Mouse (Mus musculus): ENCODE data around the gene Tfap2d. TPM values are rescaled to one million over a fixed set of nuclear protein-coding genes. Genes with fewer than 3 reads are reported as not detected.

Tfap2d gene
- polyA plus RNA-seq, 1 experiment from 2014 or later: 75.5 TPM

DNA sequence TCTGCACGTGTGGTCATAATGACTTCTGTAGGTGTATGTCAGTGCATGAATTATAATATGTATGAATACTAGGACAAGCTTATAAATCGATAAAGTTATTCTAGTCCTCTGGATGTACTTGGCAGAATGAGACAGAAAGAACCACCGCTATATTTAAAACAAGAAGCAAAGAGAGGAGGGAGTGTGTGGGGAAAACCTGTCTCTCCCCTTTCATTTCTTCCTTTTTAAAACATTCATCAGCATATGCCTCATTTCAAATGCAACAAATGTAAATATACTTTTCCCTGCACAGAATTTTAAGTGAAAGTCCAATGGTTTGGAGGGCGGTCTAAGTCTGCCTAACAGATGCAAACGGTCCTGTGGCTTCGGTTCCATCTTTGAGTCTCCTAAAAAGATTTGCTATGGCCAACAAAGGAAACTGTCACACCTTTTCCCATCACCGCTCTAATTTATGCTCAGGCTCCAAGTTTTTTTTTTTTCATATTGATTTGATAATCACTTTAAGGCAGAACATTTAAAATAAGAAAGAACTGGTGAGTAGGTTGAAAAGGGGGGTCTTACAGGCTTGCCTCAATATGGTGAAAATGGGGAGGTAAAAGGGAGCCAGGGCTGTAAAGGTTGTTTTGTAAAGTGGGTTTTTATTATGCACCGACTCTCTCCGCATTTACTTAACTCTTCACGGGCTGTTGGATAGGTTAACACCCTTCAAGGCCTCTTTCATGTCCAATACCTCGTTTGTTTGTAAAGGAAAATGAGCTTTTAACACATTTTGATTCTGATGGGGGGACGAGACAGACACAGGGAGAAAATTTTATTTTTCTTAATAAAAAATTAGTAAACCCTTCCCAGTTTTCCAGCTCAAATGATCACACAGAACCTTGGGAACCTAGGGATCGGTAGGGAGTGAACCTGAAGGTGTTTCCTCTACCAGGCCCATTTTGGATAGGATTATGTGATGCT is 4.3 kb downstream of the Tfap2d start:
- DNase-seq (peak; percentile 76), ATAC-seq (ENCODE audit: low FRiP score, low TSS enrichment) (peak; percentile 38; the same call in 1 of the 2 replicates)
- peak overlapping the region; percentile 61 for H3K9ac ChIP-seq (replicated peaks; ENCODE audit: low read length)
- peak overlapping the region; percentile 91 for H3K27ac ChIP-seq (replicated peaks; ENCODE audit: low read depth, low read length)
- H3K4me3 ChIP-seq (replicated peaks; ENCODE audit: low read depth, low read length): peak overlapping the region; percentile 39
- H3K4me1 ChIP-seq (ENCODE audit: control insufficient read depth, insufficient read depth, low read length): no peaks in the 10 kb centered on the region
- peaks cover 78% of the 10 kb centered on the region for H3K27me3 ChIP-seq (ENCODE audit: control insufficient read depth, insufficient read depth, low read length)
- H3K9me3 ChIP-seq (ENCODE audit: control insufficient read depth, low read length): no peaks in the 10 kb centered on the region
- H3K36me3 ChIP-seq (ENCODE audit: control insufficient read depth, insufficient read depth, low read length): no peaks in the 10 kb centered on the region
- WGBS: under 1% methylated on average over 13 of the region's 13 CpGs
- H3K4me2 ChIP-seq (ENCODE audit: low read length): peak overlapping the region; percentile 53

DNA sequence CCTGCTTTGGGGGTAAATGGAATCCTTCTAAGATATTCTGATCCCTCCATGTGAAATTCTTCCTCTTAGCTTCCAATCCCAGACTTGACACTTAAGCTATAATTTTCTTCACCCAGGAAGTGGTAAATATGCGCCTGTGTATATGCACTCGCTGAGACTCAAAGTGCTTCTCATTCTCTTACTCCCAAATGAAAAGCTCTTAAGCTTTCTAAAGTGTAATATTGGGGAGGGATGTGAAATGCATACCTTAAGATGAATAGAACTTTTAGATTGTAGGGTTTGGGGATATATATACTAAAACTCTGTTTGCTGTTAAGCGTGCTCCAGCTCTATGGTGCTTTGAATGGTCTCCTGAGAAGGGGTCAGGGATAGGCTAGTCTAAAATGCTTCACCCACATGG is 5.0 kb downstream of the Tfap2d start:
- no peak for DNase-seq
- no peak for ATAC-seq (ENCODE audit: low FRiP score, low TSS enrichment)
- Histone ChIP-seq H3K4me1 (ENCODE audit: control insufficient read depth, insufficient read depth, low read length) (no peaks in the 10 kb centered on the region), H3K27me3 (ENCODE audit: control insufficient read depth, insufficient read depth, low read length) (peaks cover 78% of the 10 kb centered on the region), H3K4me3 (replicated peaks; ENCODE audit: low read depth, low read length) (peak overlapping the region; percentile 39), H3K27ac (replicated peaks; ENCODE audit: low read depth, low read length) (peak overlapping the region; percentile 91), H3K9ac (replicated peaks; ENCODE audit: low read length) (peak overlapping the region; percentile 61), H3K36me3 (ENCODE audit: control insufficient read depth, insufficient read depth, low read length) (no peaks in the 10 kb centered on the region), H3K9me3 (ENCODE audit: control insufficient read depth, low read length) (no peaks in the 10 kb centered on the region), H3K4me2 (ENCODE audit: low read length) (peak overlapping the region; percentile 53)
- WGBS: under 1% methylated on average over 3 of the region's 3 CpGs

DNA sequence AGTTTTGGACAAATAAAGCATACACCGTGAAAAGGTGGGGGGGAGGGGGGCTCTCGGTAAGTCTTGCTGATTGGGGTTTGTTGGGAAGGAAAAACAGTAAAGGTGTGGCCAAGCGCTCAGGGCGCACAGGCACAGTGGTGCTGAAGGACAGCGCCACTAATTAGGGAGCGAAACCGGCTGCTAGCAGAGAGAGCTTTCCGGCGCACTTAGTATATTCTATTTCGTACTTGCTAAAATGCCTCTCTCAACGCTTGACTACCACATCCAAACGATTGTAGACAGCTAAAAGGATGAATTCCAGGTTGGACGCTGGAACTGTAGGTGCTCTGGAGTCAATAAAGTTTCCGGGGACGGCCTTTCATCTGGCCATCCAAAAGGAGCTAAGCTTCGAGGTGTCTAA is 6.9 kb downstream of the Tfap2d start:
- DNase-seq: peak; percentile 75

DNA sequence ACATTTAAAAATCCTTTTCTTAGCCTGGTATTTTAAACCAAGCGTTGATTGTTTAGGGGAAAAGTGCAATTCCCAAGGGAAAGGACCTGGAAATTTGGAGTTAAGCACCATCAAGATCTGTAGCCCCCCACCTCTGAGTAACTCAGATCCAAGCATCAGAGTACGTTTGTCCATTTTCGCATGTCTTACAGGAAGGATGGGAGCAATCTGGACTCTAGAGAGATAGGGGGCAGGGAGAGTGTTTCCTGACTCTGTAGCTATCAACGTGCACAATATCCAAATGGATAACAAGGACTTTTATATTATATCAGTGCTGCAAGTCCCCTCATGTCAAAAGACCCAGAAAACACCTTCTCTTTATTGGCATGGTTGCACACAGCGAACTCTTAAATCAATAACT is 7.4 kb downstream of the Tfap2d start:
- ATAC-seq (ENCODE audit: low FRiP score, low TSS enrichment) (no peak), DNase-seq (no peak)
- Histone ChIP-seq H3K4me3 (replicated peaks; ENCODE audit: low read depth, low read length) (peak overlapping the region; percentile 39), H3K27me3 (ENCODE audit: control insufficient read depth, insufficient read depth, low read length) (peaks cover 74% of the 10 kb centered on the region), H3K36me3 (ENCODE audit: control insufficient read depth, insufficient read depth, low read length) (no peaks in the 10 kb centered on the region), H3K4me2 (ENCODE audit: low read length) (peak overlapping the region; percentile 53), H3K27ac (replicated peaks; ENCODE audit: low read depth, low read length) (peak overlapping the region; percentile 82), H3K4me1 (ENCODE audit: control insufficient read depth, insufficient read depth, low read length) (no peaks in the 10 kb centered on the region), H3K9ac (replicated peaks; ENCODE audit: low read length) (peak overlapping the region; percentile 47; the same call in 1 of the 2 replicates), H3K9me3 (ENCODE audit: control insufficient read depth, low read length) (no peaks in the 10 kb centered on the region)
- WGBS: 4% methylated on average over 5 of the region's 5 CpGs

More for the DNA sequence above, 6.9 kb downstream of the Tfap2d start:
- Histone ChIP-seq H3K27ac (replicated peaks; ENCODE audit: low read depth, low read length) (peak overlapping the region; percentile 82), H3K4me2 (ENCODE audit: low read length) (peak overlapping the region; percentile 53), H3K27me3 (ENCODE audit: control insufficient read depth, insufficient read depth, low read length) (peaks cover 76% of the 10 kb centered on the region), H3K9me3 (ENCODE audit: control insufficient read depth, low read length) (no peaks in the 10 kb centered on the region), H3K4me1 (ENCODE audit: control insufficient read depth, insufficient read depth, low read length) (no peaks in the 10 kb centered on the region), H3K4me3 (replicated peaks; ENCODE audit: low read depth, low read length) (peak overlapping the region; percentile 39), H3K9ac (replicated peaks; ENCODE audit: low read length) (peak overlapping the region; percentile 47; the same call in 1 of the 2 replicates), H3K36me3 (ENCODE audit: control insufficient read depth, insufficient read depth, low read length) (no peaks in the 10 kb centered on the region)
- WGBS: under 1% methylated on average over 16 of the region's 16 CpGs
- ATAC-seq (ENCODE audit: low FRiP score, low TSS enrichment): no peak

DNA sequence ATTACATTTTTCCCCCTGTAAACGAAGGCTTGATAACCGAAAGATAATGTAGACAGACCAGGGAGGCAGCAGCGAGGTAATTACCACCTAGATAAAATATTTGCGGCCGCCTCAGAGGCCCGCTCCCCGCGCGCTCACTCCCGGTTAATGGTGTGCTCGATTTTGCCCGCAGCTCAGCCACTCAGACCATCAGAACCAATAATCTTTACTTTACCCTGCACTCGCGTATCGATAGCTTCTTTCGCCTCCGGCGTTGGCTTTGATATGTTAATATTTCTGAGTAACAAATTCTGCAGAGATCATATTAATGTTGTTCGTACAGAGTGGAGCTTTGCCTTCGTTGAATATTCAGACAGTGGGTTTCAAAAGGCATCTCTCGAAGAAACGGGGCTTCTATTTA is 8.2 kb downstream of the Tfap2d start:
- no peaks in the 10 kb centered on the region for H3K36me3 ChIP-seq (ENCODE audit: control insufficient read depth, insufficient read depth, low read length)
- DNase-seq (peak; percentile 84), ATAC-seq (ENCODE audit: low FRiP score, low TSS enrichment) (0 out of 2 replicates have a peak, but pooled peaks have one; percentile 35)
- no peak overlapping the region; the same call in 1 of the 2 replicates for H3K9ac ChIP-seq (replicated peaks; ENCODE audit: low read length)
- peak overlapping the region; percentile 39 for H3K4me3 ChIP-seq (replicated peaks; ENCODE audit: low read depth, low read length)
- H3K4me1 ChIP-seq (ENCODE audit: control insufficient read depth, insufficient read depth, low read length): no peaks in the 10 kb centered on the region
- peak overlapping the region; percentile 82 for H3K27ac ChIP-seq (replicated peaks; ENCODE audit: low read depth, low read length)
- H3K27me3 ChIP-seq (ENCODE audit: control insufficient read depth, insufficient read depth, low read length): peaks cover 70% of the 10 kb centered on the region
- WGBS: under 1% methylated on average over 22 of the region's 22 CpGs
- peak overlapping the region; percentile 53 for H3K4me2 ChIP-seq (ENCODE audit: low read length)
- H3K9me3 ChIP-seq (ENCODE audit: control insufficient read depth, low read length): no peaks in the 10 kb centered on the region

DNA sequence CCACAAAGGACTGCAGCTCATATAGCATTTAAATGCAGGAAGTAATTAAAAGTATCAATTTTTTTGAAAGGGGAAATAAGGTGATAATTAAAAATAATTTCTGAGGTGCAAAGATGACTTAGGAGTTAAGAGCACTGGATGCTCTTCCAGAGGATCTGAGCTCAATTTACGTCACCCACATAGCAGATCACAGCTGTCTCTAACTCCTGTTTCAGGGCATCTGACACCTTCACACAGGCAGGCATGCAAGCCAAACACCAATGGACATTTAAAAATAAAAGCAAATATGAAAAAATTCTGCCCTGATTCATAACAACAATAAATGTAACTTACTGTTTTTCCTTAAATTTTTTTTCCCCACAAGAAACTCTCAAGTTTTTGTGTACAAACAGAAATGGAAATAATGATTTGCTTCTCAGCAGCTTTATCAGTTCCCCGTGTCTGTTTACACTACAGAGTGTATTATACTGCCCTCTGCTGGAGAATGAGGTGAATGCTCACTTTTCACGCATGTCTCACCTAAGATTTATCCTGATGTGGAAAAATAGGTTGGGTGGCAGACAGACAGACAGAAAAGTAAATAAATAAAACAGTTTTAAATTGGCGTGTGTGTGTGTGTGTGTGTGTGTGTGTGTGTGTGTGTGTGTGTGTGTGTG is 76.0 kb downstream of the Tfap2d start:
- Histone ChIP-seq H3K4me3 (replicated peaks; ENCODE audit: low read depth, low read length) (no peak overlapping the region), H3K27ac (replicated peaks; ENCODE audit: low read depth, low read length) (no peak overlapping the region), H3K36me3 (ENCODE audit: control insufficient read depth, insufficient read depth, low read length) (no peaks in the 10 kb centered on the region), H3K4me1 (ENCODE audit: control insufficient read depth, insufficient read depth, low read length) (no peaks in the 10 kb centered on the region), H3K4me2 (ENCODE audit: low read length) (no peak overlapping the region), H3K9ac (replicated peaks; ENCODE audit: low read length) (no peak overlapping the region), H3K9me3 (ENCODE audit: control insufficient read depth, low read length) (no peaks in the 10 kb centered on the region), H3K27me3 (ENCODE audit: control insufficient read depth, insufficient read depth, low read length) (no peaks in the 10 kb centered on the region)
- ATAC-seq (ENCODE audit: low FRiP score, low TSS enrichment) (peak; percentile 63; the same call in 1 of the 2 replicates), DNase-seq (peak; percentile 93)
- WGBS: 7% methylated on average over 4 of the region's 4 CpGs

DNA sequence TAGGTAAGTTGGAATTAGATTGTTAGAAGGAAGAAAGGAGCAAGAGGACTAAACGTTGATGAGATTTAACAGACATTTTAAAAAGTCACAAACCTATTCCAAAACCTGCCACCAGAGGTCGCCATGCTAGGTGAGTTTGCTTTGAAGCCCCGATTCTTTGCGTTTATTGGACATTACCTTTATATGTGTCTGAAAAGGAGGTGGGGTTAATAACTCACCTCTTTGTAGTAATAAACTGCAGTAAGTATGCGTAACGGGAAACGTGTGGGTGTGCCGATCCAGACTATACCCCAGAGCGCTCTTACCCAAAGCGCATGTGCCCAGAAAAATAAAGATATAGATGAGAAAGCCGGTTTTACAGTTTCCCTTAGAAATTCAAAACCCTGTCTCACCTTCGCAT is 102.8 kb downstream of the Tfap2d start:
- Histone ChIP-seq H3K36me3 (ENCODE audit: control insufficient read depth, insufficient read depth, low read length) (no peaks in the 10 kb centered on the region), H3K27me3 (ENCODE audit: control insufficient read depth, insufficient read depth, low read length) (peaks cover 45% of the 10 kb centered on the region), H3K9me3 (ENCODE audit: control insufficient read depth, low read length) (no peaks in the 10 kb centered on the region), H3K4me3 (replicated peaks; ENCODE audit: low read depth, low read length) (peak overlapping the region; percentile 25), H3K4me2 (ENCODE audit: low read length) (peak overlapping the region; percentile 54), H3K27ac (replicated peaks; ENCODE audit: low read depth, low read length) (no peak overlapping the region), H3K9ac (replicated peaks; ENCODE audit: low read length) (no peak overlapping the region), H3K4me1 (ENCODE audit: control insufficient read depth, insufficient read depth, low read length) (no peaks in the 10 kb centered on the region)
- ATAC-seq (ENCODE audit: low FRiP score, low TSS enrichment) (peak; percentile 24; the same call in 1 of the 2 replicates), DNase-seq (peak; percentile 89)
- 4% methylated on average over 12 of the region's 12 CpGs for WGBS

DNA sequence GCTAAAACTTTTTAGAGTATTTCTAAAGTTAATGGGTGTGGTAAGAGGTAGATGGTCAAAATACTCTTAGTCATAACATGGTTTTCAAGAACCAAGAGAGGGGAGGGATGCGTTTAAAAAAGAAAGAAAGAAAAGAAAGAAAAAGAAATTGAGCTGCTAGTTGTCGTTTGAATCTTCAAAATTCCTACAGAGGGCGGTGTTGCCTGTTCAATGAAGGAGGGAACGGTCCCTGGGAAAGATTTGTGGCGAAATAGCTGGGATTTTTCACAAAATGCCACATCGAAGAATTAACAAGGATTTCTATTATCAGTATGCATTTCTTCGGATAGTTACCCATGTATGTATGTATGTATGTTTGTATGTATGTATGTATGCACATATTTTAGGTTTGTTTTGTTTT is 103.4 kb downstream of the Tfap2d start:
- Histone ChIP-seq H3K27ac (replicated peaks; ENCODE audit: low read depth, low read length) (no peak overlapping the region), H3K4me2 (ENCODE audit: low read length) (peak overlapping the region; percentile 54), H3K9ac (replicated peaks; ENCODE audit: low read length) (no peak overlapping the region), H3K9me3 (ENCODE audit: control insufficient read depth, low read length) (no peaks in the 10 kb centered on the region), H3K27me3 (ENCODE audit: control insufficient read depth, insufficient read depth, low read length) (peaks cover 45% of the 10 kb centered on the region), H3K4me3 (replicated peaks; ENCODE audit: low read depth, low read length) (peak overlapping the region; percentile 25; the same call in 1 of the 2 replicates), H3K36me3 (ENCODE audit: control insufficient read depth, insufficient read depth, low read length) (no peaks in the 10 kb centered on the region), H3K4me1 (ENCODE audit: control insufficient read depth, insufficient read depth, low read length) (no peaks in the 10 kb centered on the region)
- ATAC-seq (ENCODE audit: low FRiP score, low TSS enrichment) (peak; percentile 29; the same call in 1 of the 2 replicates), DNase-seq (peak; percentile 86)
- 1% methylated on average over 7 of the region's 7 CpGs for WGBS
